Mouse (Mus musculus) layer of hippocampus, postnatal 36 days (tissue): ENCODE measurements at regions not wholly inside any gene's neighbourhood (a gene's known extent, or its start where the extent isn't known, plus 50 kb on each side); places are given as distances from the start of the nearest gene placed in this dataset.

Experiments
- DNase-seq, 2 experiments: peaks; one replicate each; pipeline ENCODE4 v3.0.0; 2022

- no peak for DNase-seq
Observed at GRCm38 (mm10) chr15:50246418-50247186, 3638.1 kb upstream of the Gm7489 start.

DNA sequence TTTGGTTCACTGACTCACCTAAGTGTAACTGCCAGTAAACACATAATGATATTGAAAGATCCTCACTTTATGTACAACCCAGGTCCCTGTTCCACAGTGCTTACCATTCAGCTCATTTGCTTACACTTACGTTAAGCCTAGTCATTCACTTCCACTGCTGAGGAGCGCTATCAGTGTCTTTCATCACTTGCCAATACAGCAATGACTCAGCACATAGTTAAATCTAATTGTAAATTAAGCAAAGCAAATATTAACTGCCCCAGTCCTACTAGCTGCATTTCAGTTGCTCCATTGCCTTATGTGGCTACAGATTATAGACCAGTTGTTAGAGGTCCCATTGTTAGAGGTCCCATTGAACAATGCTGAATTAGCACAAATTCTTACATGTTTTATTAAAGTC lies 3624.6 kb upstream of the Gm7489 start:
- no peak for DNase-seq

DNA sequence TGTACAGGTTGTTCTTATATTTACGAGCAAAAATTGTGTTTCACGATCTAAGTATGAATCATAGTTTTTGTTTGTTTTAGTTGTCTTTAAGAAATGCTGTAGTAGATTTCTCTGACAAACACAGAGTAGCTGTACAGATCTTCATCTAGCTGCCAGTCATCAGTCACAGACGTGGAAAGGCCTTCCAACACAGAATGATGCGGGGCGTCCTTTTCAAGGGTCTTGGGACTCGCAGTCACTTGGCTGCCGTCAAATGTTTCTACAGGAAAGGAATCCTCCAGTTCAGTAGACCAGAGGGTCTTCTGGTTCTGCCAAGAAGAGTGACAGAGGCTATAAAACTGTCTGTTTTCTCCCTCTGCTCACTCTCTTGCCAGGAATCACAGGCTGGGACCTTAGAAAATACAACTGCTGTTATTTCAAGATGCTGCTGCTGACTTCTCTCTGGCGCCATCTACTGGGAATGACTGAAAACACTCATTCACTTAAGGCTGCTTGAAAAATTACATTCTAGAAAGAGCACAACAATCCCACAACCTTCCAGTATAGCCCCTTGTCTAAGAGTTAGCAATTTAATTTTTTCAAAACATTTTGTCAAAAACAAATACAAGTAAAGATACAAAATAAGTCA lies 3623.3 kb upstream of the Gm7489 start:
- peak; percentile 16 to 50 for DNase-seq

GRCm38 (mm10) chr15:50267542-50267941 lies 3617.2 kb upstream of the Gm7489 start:
- DNase-seq = no peak

DNA sequence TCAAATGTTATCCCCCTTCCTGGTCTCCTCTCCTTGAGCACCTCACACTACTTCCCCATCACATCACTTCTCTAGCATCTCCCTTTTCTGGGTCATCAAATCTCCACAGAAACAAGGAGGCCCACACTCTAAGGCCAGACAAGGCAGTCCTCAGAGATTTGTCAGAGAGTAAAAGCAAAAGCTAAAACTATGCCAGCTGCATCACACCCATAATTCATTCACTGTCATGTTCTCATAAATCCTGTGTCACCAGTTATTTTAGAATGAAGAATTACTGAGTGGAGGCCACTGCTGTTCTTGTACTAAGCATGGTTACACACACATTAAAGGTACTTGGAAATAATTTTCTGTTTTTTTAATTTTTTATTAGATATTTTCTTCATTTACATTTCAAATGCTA lies 3613.1 kb upstream of the Gm7489 start:
- DNase-seq = no peak

DNA sequence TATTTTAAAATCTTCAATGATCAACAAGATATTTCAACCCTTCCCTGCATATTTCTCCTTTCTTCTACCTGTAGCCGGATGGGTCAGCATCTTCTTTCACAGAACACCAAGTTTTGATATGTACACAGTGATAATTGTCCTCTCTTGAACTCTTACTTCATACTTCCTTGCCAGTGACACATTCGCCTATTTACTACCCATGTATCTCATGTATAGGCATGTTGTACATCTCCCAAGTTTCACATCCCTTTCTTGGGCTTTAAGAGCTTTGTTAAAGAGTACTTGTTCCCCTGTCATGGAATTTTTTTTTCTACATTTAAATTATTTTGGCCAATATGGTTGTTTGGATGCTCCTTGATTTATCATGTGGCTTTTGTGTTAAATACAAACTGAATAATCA lies 3602.1 kb upstream of the Gm7489 start:
- DNase-seq = no peak

DNA sequence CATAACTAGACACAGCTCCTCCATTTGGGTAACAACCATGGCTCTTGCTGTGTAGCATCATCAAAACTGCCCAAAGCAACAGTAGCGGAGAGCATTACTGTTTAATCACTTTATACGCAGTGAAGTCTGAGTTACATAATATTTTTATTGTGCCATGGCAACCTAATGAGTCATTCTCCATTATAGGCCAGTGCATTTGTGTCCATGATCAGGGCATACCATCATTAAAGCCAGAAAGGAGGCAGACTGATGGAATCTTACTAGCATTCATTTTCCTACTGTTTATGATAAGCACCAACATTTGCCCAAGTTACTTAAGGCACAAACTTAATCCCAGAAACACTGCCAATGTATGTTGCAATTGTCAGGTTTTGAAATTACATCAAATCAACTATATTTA lies 3601.2 kb upstream of the Gm7489 start:
- DNase-seq = no peak

- DNase-seq = no peak
Observed at GRCm38 (mm10) chr15:50301831-50302230, 3582.9 kb upstream of the Gm7489 start.

GRCm38 (mm10) chr15:50304085-50304484 lies 3580.6 kb upstream of the Gm7489 start:
- no peak for DNase-seq

- no peak for DNase-seq
Observed at GRCm38 (mm10) chr15:50320796-50321195, 3563.9 kb upstream of the Gm7489 start.

DNA sequence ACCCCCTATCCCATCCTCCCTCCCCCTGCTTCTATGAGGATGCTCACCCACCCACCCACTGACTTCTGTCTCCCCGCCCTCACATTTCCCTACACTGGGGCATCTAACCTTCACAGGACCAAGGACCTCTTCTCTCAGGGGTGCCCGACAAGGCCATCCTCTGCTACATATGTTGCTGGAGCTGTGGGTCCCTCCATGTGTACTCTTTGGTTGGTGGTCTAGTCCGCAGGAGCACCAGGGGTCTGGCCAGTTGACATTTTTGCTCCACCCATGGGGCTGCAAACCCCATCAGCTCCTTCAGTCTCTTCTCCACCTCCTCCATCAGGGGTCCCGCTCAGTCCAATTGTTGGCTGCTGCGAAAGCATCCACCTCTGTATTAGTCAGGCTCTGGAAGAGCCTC lies 3539.2 kb upstream of the Gm7489 start:
- DNase-seq = no peak

GRCm38 (mm10) chr15:50346953-50347352 lies 3537.8 kb upstream of the Gm7489 start:
- DNase-seq = no peak

DNA sequence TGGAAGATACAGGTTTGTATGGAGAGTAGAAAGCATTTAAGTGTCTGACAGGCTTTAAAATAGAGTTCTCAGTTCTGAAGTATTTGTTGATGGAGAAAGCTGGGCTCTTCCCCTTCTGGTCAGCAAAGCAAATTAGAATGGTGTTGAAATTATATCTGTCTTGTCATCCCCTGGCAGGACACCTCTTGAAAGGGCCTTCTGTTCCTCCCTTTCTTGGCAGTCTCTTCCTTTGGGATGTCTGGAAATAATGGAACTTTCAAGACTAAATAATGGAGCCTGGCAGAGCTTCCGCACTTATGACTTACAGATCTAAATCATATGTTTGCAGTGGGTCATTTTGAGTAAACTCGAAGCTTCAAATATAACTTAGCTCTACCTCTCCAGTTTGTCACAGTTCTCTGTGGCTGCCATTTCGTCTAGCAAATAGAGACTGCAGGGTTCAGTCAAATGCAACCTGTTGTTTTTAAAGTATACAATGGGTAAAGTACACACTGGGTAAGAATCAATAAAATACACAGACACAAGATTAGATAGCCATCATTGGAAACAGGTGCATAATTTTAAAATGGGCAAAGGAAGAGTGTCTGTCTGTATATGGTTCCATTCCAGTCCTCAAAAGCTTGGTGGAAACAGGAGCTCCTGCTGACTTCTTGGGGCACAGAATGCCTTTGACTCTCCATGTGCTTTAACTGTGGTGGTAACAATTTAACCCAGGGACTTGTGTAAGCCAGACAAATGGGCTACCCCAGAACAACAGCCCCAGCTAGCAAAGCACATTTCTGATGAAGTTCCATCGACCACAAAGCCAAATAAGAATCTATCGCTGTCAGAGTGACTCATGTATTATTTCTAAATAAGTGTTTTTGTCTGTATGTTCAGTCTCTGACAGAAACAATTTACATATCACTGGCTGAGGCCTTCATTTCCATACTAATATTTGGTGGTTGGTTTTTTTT lies 3524.4 kb upstream of the Gm7489 start:
- no peak for DNase-seq

- no peak for DNase-seq
Observed at GRCm38 (mm10) chr15:50361334-50361733, 3523.4 kb upstream of the Gm7489 start.

DNA sequence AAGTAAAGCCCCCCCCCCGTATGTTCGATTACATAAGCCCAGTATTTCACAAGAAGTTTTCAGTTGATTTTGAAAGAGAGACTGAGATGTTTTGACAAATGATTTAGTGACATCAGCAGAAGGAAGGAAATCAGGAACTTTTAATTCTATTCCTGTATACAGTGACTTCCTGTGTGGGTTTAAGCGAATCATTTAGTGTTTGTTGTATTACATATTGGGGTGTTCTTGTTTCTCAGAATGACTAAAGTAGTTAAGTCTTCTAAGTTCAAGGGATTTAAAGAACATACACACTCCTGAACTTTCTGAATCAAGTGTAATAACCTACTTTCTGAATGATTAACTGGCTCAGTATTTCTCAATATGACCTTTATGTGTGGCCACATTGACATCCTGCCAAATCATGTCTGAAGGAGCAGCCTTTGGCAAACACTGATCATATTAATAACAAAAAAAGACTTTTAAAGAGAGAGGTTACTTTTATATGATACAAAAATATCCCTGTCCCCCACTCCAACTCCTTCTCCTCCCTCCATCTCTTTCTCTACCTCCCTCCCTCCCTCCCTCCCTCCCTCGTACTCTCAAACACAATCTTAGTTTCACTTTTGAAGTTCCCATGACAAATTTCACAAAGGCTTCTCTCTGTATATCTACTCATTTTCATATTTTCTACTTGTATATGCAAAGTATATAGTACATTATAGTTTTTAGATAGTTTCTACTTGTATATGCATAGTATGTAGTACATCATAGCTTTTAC lies 3522.8 kb upstream of the Gm7489 start:
- no peak for DNase-seq

GRCm38 (mm10) chr15:50400006-50400781 lies 3484.5 kb upstream of the Gm7489 start:
- DNase-seq = no peak

DNA sequence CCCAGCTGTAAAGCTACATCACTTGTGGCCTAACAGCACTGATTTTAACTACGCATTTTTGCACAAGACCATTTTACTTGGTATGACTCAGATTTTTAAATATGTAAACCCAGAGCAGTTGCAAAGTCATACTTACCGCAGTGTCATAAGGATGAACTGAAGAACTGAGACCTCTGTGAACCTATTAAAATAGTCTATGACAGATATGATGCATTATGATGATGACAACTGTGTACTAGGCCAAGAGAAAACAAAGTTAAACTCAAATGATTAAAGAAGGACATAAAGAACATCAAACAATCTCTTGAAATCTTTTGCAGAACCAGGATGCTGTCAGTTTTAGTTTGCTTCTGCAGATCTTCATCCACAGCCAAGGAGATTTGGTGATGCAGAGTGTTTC lies 3483.3 kb upstream of the Gm7489 start:
- DNase-seq = no peak

DNA sequence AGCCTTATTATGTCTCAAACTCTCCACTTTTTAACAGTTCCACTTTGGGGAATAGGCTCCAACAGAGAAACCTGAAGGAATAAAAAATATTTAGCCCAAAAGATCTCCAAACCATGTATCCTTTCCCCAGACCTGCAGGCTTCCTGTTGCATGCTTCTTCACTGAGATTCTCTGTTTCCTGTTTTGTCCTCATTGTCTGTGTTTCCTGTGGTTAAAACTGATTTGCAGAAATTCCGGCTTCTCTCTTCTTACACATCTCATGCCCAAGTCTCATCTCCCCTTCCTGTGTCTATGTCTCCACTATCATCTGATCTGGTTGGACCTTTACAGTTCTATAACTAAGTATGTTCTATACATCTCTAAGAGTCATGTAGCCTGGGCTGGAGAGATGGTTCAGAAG lies 3482.2 kb upstream of the Gm7489 start:
- no peak for DNase-seq

DNA sequence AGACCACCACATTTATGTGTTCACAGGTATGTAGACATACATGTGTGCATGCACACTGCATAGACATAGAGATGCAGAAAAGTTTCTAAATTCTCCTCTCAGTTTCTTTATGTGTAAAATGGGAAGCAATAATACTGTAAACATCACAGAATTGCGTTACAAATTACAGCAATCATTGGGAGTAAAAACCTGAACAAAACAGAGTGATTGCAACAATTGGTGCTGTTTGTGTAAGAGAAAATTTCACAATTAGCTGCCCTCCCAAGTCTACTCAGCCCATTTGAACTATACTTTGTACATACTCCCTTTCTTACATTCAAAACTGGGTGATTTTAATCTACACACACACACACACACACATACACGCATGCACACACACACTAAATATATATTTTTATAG lies 3480.8 kb upstream of the Gm7489 start:
- no peak for DNase-seq

GRCm38 (mm10) chr15:50408985-50409384 lies 3475.7 kb upstream of the Gm7489 start:
- DNase-seq = no peak

- DNase-seq = no peak
Observed at GRCm38 (mm10) chr15:50417641-50418040, 3467.1 kb upstream of the Gm7489 start.
